Mouse (Mus musculus): ENCODE results near the gene Pced1b. TPM values are rescaled to one million over a fixed set of nuclear protein-coding genes. Genes with fewer than 3 reads are reported as not detected.

Gene Pced1b
- total and polyA plus RNA-seq, 2 experiments, result 0.92 to 5.6 TPM

DNA sequence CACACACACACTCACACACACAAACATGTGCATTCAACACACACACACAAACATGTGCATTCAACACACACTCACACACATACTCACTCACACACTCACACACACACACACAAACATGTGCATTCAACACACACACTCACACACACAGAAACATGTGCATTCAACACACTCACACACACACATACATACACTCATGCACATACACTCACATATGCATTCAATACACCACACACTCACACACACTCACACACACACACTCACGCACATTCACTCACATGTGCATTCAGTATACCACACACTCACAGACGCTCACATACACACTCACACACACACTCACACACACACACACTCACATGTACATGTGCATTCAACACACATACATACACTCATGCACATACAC lies 62.6 kb downstream of the Pced1b start:
- WGBS, result 100% methylated on average over 2 of the region's 2 CpGs
- DNase-seq (ENCODE audit: extremely low read depth, low read depth, low spot score), result no peak
- Histone ChIP-seq H3K36me3 (ENCODE audit: control insufficient read depth, insufficient read depth, low read length) (no peaks in the 10 kb centered on the region), H3K79me2 (ENCODE audit: control insufficient read depth, insufficient read depth, low read length) (no peaks in the 10 kb centered on the region), H3K4me1 (ENCODE audit: control insufficient read depth, insufficient read depth, low read length) (no peaks in the 10 kb centered on the region), H3K27me3 (ENCODE audit: control insufficient read depth, insufficient read depth, low read length) (no peaks in the 10 kb centered on the region), H3K27ac (replicated peaks; ENCODE audit: insufficient read depth, low read depth, low read length) (no peak overlapping the region), H3K4me3 (ENCODE audit: insufficient read depth, low read depth, low read length) (no peak overlapping the region), H3K9ac (ENCODE audit: low read depth, low read length) (no peak overlapping the region)
- TF ChIP-seq CTCF (IDR thresholded peaks at IDR 0.05; ENCODE audit: low read depth, low read length) (no peak), POLR2A (IDR thresholded peaks at IDR 0.05; ENCODE audit: extremely low read depth, insufficient read depth, low read length) (no peak)

DNA sequence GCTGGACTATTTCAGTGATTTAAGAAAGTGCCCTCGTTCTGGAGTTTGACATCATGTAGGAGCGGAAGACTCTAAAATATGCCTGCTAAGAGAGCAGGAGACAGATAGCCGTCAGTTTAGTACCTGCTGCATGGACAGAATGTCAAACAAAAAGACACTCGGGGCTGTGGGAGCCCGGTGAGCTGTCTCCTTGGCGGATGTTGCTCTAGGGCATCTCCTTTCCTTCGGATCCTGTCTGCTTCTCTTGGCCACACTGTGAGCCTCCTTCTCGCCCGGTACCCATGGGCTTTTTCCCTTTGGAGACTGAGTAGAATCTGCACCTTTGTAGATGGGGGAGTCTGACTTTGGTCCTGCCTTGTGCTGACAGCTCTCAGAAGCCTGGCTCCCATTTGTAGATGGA lies 63.3 kb downstream of the Pced1b start:
- no peak for TF ChIP-seq CTCF (IDR thresholded peaks at IDR 0.05; ENCODE audit: low read depth, low read length)
- TF ChIP-seq POLR2A (IDR thresholded peaks at IDR 0.05; ENCODE audit: extremely low read depth, insufficient read depth, low read length), result no peak

GRCm38 (mm10) chr15:97311211-97311610 lies 64.3 kb downstream of the Pced1b start:
- no peak for DNase-seq (ENCODE audit: extremely low read depth, low read depth, low spot score)
- Histone ChIP-seq H3K4me1 (ENCODE audit: control insufficient read depth, insufficient read depth, low read length) (no peaks in the 10 kb centered on the region), H3K27ac (replicated peaks; ENCODE audit: insufficient read depth, low read depth, low read length) (no peak overlapping the region), H3K36me3 (ENCODE audit: control insufficient read depth, insufficient read depth, low read length) (no peaks in the 10 kb centered on the region), H3K27me3 (ENCODE audit: control insufficient read depth, insufficient read depth, low read length) (no peaks in the 10 kb centered on the region), H3K79me2 (ENCODE audit: control insufficient read depth, insufficient read depth, low read length) (no peaks in the 10 kb centered on the region), H3K9ac (ENCODE audit: low read depth, low read length) (no peak overlapping the region), H3K4me3 (ENCODE audit: insufficient read depth, low read depth, low read length) (no peak overlapping the region)
- WGBS, result 87% methylated on average over 7 of the region's 7 CpGs
- TF ChIP-seq POLR2A (IDR thresholded peaks at IDR 0.05; ENCODE audit: extremely low read depth, insufficient read depth, low read length) (no peak), CTCF (IDR thresholded peaks at IDR 0.05; ENCODE audit: low read depth, low read length) (no peak)

More for the DNA sequence above, 63.3 kb downstream of the Pced1b start:
- no peak overlapping the region for H3K4me3 ChIP-seq (ENCODE audit: insufficient read depth, low read depth, low read length)
- no peak for DNase-seq (ENCODE audit: extremely low read depth, low read depth, low spot score)
- H3K27ac ChIP-seq (replicated peaks; ENCODE audit: insufficient read depth, low read depth, low read length), result no peak overlapping the region
- no peaks in the 10 kb centered on the region for H3K36me3 ChIP-seq (ENCODE audit: control insufficient read depth, insufficient read depth, low read length)
- no peaks in the 10 kb centered on the region for H3K79me2 ChIP-seq (ENCODE audit: control insufficient read depth, insufficient read depth, low read length)
- no peak overlapping the region for H3K9ac ChIP-seq (ENCODE audit: low read depth, low read length)
- 84% methylated on average over 9 of the region's 9 CpGs for WGBS
- H3K4me1 ChIP-seq (ENCODE audit: control insufficient read depth, insufficient read depth, low read length), result no peaks in the 10 kb centered on the region
- no peaks in the 10 kb centered on the region for H3K27me3 ChIP-seq (ENCODE audit: control insufficient read depth, insufficient read depth, low read length)

DNA sequence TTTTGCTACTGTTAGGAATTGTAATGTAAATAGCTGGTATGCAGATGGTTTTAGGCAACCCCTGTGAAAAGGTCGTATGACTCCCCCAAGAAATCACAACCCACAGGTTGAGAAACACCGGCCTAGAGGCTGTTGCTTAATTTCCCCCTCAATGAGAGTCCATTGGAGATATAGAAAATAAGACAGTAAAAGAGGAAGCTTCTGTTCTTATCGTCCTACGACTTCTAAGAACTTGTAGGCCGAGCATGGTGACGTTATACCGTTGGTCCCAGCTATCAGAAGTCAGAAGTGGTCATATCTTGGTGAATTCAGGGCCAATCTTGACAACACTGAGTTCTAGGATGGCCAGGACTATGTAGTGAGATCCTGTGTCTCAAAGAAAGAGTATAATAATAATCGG lies 65.0 kb downstream of the Pced1b start:
- Histone ChIP-seq H3K4me1 (ENCODE audit: control insufficient read depth, insufficient read depth, low read length) (no peaks in the 10 kb centered on the region), H3K36me3 (ENCODE audit: control insufficient read depth, insufficient read depth, low read length) (no peaks in the 10 kb centered on the region), H3K79me2 (ENCODE audit: control insufficient read depth, insufficient read depth, low read length) (no peaks in the 10 kb centered on the region), H3K27me3 (ENCODE audit: control insufficient read depth, insufficient read depth, low read length) (no peaks in the 10 kb centered on the region), H3K4me3 (ENCODE audit: insufficient read depth, low read depth, low read length) (no peak overlapping the region), H3K9ac (ENCODE audit: low read depth, low read length) (no peak overlapping the region), H3K27ac (replicated peaks; ENCODE audit: insufficient read depth, low read depth, low read length) (no peak overlapping the region)
- TF ChIP-seq CTCF (IDR thresholded peaks at IDR 0.05; ENCODE audit: low read depth, low read length) (no peak), POLR2A (IDR thresholded peaks at IDR 0.05; ENCODE audit: extremely low read depth, insufficient read depth, low read length) (no peak)
- DNase-seq (ENCODE audit: extremely low read depth, low read depth, low spot score), result no peak
- WGBS, result 85% methylated on average over 8 of the region's 8 CpGs

- DNase-seq (ENCODE audit: extremely low read depth, low read depth, low spot score), result no peak
- 93% methylated on average over 14 of the region's 14 CpGs for WGBS
Observed at GRCm38 (mm10) chr15:97314720-97315421, 68.0 kb downstream of the Pced1b start.

GRCm38 (mm10) chr15:97315422-97315757 lies 68.5 kb downstream of the Pced1b start:
- Histone ChIP-seq H3K4me3 (ENCODE audit: insufficient read depth, low read depth, low read length) (no peak overlapping the region), H3K27ac (replicated peaks; ENCODE audit: insufficient read depth, low read depth, low read length) (no peak overlapping the region), H3K27me3 (ENCODE audit: control insufficient read depth, insufficient read depth, low read length) (no peaks in the 10 kb centered on the region), H3K79me2 (ENCODE audit: control insufficient read depth, insufficient read depth, low read length) (no peaks in the 10 kb centered on the region), H3K9ac (ENCODE audit: low read depth, low read length) (no peak overlapping the region), H3K36me3 (ENCODE audit: control insufficient read depth, insufficient read depth, low read length) (no peaks in the 10 kb centered on the region), H3K4me1 (ENCODE audit: control insufficient read depth, insufficient read depth, low read length) (no peaks in the 10 kb centered on the region)
- 88% methylated on average over 9 of the region's 9 CpGs for WGBS
- no peak for TF ChIP-seq CTCF (IDR thresholded peaks at IDR 0.05; ENCODE audit: low read depth, low read length)
- no peak for TF ChIP-seq POLR2A (IDR thresholded peaks at IDR 0.05; ENCODE audit: extremely low read depth, insufficient read depth, low read length)
- no peak for DNase-seq (ENCODE audit: extremely low read depth, low read depth, low spot score)

More at GRCm38 (mm10) chr15:97314720-97315421, 68.0 kb downstream of the Pced1b start:
- Histone ChIP-seq H3K4me3 (ENCODE audit: insufficient read depth, low read depth, low read length) (no peak overlapping the region), H3K36me3 (ENCODE audit: control insufficient read depth, insufficient read depth, low read length) (no peaks in the 10 kb centered on the region), H3K9ac (ENCODE audit: low read depth, low read length) (no peak overlapping the region), H3K27ac (replicated peaks; ENCODE audit: insufficient read depth, low read depth, low read length) (no peak overlapping the region), H3K4me1 (ENCODE audit: control insufficient read depth, insufficient read depth, low read length) (no peaks in the 10 kb centered on the region), H3K27me3 (ENCODE audit: control insufficient read depth, insufficient read depth, low read length) (no peaks in the 10 kb centered on the region), H3K79me2 (ENCODE audit: control insufficient read depth, insufficient read depth, low read length) (no peaks in the 10 kb centered on the region)
- TF ChIP-seq CTCF (IDR thresholded peaks at IDR 0.05; ENCODE audit: low read depth, low read length) (no peak), POLR2A (IDR thresholded peaks at IDR 0.05; ENCODE audit: extremely low read depth, insufficient read depth, low read length) (no peak)
